Mouse (Mus musculus) heart, embryonic 16.5 days (tissue): ENCODE measurements around the gene Tgfbi. TPM values are rescaled to one million over a fixed set of nuclear protein-coding genes. Genes with fewer than 3 reads are reported as not detected.

ENCODE experiments used
- ATAC-seq: fragments of 200-750 bp; cut with Nextera tagmentation; replicated peaks from 2 replicates; pipeline ENCODE4 v1.8.0; 2017; ENCODE audit warnings: moderate number of reproducible peaks; ENCODE audit not compliant: insufficient read depth, low FRiP score; ENCODE audit errors: extremely low read depth
- H3K27ac ChIP-seq: fragments of 300-500 bp; sonication (generic); 2 replicates; pipeline ENCODE4 v1.5.1; 2014; ENCODE audit warnings: mild to moderate bottlenecking, low read length, control low read depth, moderate library complexity
- H3K27me3 ChIP-seq: fragments of 300-500 bp; sonication (generic); 2 replicates; pipeline ENCODE4 v1.6.1; 2014; ENCODE audit warnings: low read length, mixed read lengths; ENCODE audit not compliant: control insufficient read depth, insufficient read depth
- H3K36me3 ChIP-seq: fragments of 300-500 bp; sonication (generic); 2 replicates; pipeline ENCODE4 v1.6.1; 2014; ENCODE audit not compliant: control insufficient read depth, insufficient read depth
- H3K4me1 ChIP-seq: fragments of 300-500 bp; sonication (generic); 2 replicates; pipeline ENCODE4 v1.6.1; 2014; ENCODE audit warnings: low read length, mixed read lengths; ENCODE audit not compliant: control insufficient read depth, insufficient read depth
- H3K4me2 ChIP-seq: fragments of 300-500 bp; sonication (generic); 2 replicates; pipeline ENCODE4 v1.6.1; 2014; ENCODE audit warnings: low read depth, mild to moderate bottlenecking, control low read depth, low read length
- H3K4me3 ChIP-seq: fragments of 300-500 bp; sonication (generic); 2 replicates; pipeline ENCODE4 v1.5.1; 2014; ENCODE audit warnings: mild to moderate bottlenecking, control low read depth, low read length
- H3K9ac ChIP-seq: fragments of 300-500 bp; sonication (generic); 2 replicates; pipeline ENCODE4 v1.6.1; 2014; ENCODE audit warnings: low read length, control low read depth
- H3K9me3 ChIP-seq: fragments of 300-500 bp; sonication (generic); replicated peaks from 2 replicates; pipeline ENCODE4 v1.6.1; 2016; ENCODE audit warnings: low read length; ENCODE audit not compliant: control insufficient read depth
- WGBS: fragments of 180-500 bp; shearing (Covaris S2); extraction: QIAGEN DNeasy Blood & Tissue Kit; methylation state at CpG from one replicate; pipeline ENCODE4 v1.1.7; 2014; 5-methylcytosine and 5-hydroxymethylcytosine counted together
- polyA plus RNA-seq: library from polyadenylated mRNA; unstranded; fragments of >200 nt; fragmentation: Nextera tagmentation; extraction: Ambion mirVana; gene quantifications from 2 replicates; pipeline ENCODE4 v1.2.1, GENCODE M21; 2015

Tgfbi gene
- polyA plus RNA-seq, 1 experiment from 2014 or later = 32.7 TPM

- no peak for ATAC-seq
- Histone ChIP-seq H3K27me3 (peaks cover 25% of the 10 kb centered on the region), H3K9ac (no peak overlapping the region), H3K4me2 (no peak overlapping the region), H3K4me3 (no peak overlapping the region), H3K27ac (no peak overlapping the region), H3K9me3 (no peaks in the 10 kb centered on the region), H3K4me1 (peaks cover 11% of the 10 kb centered on the region), H3K36me3 (no peaks in the 10 kb centered on the region)
- WGBS = 57% methylated on average over 11 of the region's 11 CpGs
These were observed 2.6 kb upstream of the Tgfbi start for GRCm38 (mm10) chr13:56606724-56607123.

DNA sequence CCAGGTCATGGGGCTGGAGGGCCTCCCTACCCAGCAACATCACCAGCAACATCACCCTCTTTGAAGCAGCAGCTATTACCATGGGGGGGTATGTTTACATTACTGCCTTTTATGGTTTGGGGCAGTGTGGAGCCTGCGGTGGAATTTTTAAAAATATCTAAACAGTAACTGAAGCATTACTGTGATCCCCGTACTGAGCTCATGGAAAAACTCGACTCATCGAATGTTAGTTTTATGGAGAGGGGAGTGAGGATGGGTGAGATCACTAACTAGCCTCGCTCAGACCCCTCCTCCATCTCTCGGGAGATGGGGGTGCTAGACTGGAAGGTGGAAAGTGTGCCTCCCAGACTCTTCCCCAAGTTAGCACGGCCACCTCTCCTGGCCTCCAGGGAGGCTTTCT lies 2.1 kb upstream of the Tgfbi start:
- H3K4me3 ChIP-seq = no peak overlapping the region
- no peak overlapping the region for H3K4me2 ChIP-seq
- WGBS = 27% methylated on average over 7 of the region's 7 CpGs
- H3K27ac ChIP-seq = no peak overlapping the region
- no peaks in the 10 kb centered on the region for H3K9me3 ChIP-seq
- no peak overlapping the region for H3K9ac ChIP-seq
- no peaks in the 10 kb centered on the region for H3K36me3 ChIP-seq
- H3K27me3 ChIP-seq = peaks cover 25% of the 10 kb centered on the region
- H3K4me1 ChIP-seq = peaks cover 12% of the 10 kb centered on the region
- ATAC-seq = no peak

DNA sequence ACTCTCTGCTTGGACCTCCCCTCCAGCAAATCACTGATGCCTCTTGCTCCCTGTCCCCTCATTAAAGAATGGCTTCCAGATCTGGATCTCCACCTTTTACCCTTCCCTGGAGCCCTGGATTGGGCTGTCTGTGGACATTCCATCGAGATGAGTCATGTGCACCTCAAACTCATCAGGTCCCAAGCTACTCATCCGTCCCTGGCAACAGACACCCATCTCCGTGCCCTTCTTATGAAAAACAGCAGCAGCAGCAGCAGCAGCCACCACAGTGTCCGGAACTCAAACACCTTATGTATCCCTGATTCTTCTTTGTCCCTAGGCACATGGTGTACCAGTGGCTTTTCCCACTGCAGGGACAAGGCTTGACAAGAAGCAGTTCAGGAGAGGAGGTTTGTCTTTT lies 1.5 kb upstream of the Tgfbi start:
- Histone ChIP-seq H3K36me3 (no peaks in the 10 kb centered on the region), H3K4me1 (peaks cover 18% of the 10 kb centered on the region), H3K4me2 (no peak overlapping the region), H3K9me3 (no peaks in the 10 kb centered on the region), H3K9ac (no peak overlapping the region), H3K4me3 (no peak overlapping the region), H3K27ac (no peak overlapping the region), H3K27me3 (peaks cover 28% of the 10 kb centered on the region)
- ATAC-seq = no peak
- 66% methylated on average over 4 of the region's 4 CpGs for WGBS

DNA sequence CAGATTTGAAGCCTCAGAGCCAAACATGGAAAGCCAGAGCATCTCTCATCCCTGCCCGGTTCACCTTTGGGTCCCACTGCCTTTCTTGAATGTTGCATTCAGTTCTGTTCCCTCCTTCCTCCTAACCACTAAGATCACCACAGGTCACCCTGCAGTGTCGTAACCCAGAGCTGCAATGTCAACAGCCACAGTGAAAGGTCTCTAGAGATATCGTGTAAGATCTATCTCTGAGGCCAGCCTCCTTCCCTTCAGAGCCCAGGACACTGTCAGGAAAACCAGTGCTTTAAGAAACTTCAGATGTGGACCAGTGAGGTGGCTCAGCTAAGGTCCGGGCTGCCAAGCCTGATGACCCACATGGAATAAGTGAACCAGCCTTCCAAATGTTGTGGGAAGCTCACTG lies 1.8 kb downstream of the Tgfbi start:
- Histone ChIP-seq H3K4me3 (no peak overlapping the region), H3K36me3 (no peaks in the 10 kb centered on the region), H3K4me1 (peaks cover 33% of the 10 kb centered on the region), H3K27me3 (peaks cover 28% of the 10 kb centered on the region), H3K4me2 (no peak overlapping the region), H3K9me3 (no peaks in the 10 kb centered on the region), H3K27ac (no peak overlapping the region), H3K9ac (no peak overlapping the region)
- 62% methylated on average over 4 of the region's 4 CpGs for WGBS
- ATAC-seq = no peak

- Histone ChIP-seq H3K4me1 (peaks cover 33% of the 10 kb centered on the region), H3K27ac (no peak overlapping the region), H3K4me2 (no peak overlapping the region), H3K36me3 (no peaks in the 10 kb centered on the region), H3K27me3 (peaks cover 28% of the 10 kb centered on the region), H3K4me3 (no peak overlapping the region), H3K9ac (no peak overlapping the region), H3K9me3 (no peaks in the 10 kb centered on the region)
- WGBS = 49% methylated on average over 3 of the region's 3 CpGs
- ATAC-seq = no peak
These were observed 2.4 kb downstream of the Tgfbi start for GRCm38 (mm10) chr13:56611741-56612140.

DNA sequence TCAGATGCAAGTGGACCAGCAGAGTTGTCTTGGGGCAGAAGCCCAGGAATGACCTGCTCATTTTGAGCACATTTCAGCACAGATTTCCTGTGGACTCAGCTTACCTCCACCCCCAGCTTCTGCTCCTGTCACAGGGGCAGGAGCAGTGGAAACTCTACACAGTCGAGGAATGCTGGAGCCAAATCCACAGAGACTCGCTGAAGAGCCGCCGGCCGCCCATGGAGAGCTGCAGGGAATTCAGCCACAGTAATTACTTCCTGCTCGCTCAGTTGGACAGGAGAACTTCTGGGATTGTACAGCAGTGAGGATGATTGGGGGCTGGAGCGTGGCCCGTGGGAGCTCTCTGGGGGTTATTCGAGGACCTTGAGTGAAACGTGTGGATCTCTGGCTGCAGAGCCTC lies 3.0 kb downstream of the Tgfbi start:
- H3K4me3 ChIP-seq = no peak overlapping the region
- ATAC-seq = no peak
- no peaks in the 10 kb centered on the region for H3K36me3 ChIP-seq
- H3K4me1 ChIP-seq = peaks cover 33% of the 10 kb centered on the region
- H3K9me3 ChIP-seq = no peaks in the 10 kb centered on the region
- H3K27me3 ChIP-seq = peaks cover 28% of the 10 kb centered on the region
- WGBS = 24% methylated on average over 10 of the region's 10 CpGs
- H3K4me2 ChIP-seq = peak overlapping the region; percentile 20
- H3K27ac ChIP-seq = peak overlapping the region; percentile 13; the same call in 1 of the 2 replicates
- no peak overlapping the region for H3K9ac ChIP-seq

GRCm38 (mm10) chr13:56613366-56613998 lies 4.2 kb downstream of the Tgfbi start:
- peak overlapping the region; percentile 13; the same call in 1 of the 2 replicates for H3K4me2 ChIP-seq
- peak; percentile 74 for ATAC-seq
- 20% methylated on average over 9 of the region's 9 CpGs for WGBS
- H3K4me3 ChIP-seq = no peak overlapping the region
- peaks cover 33% of the 10 kb centered on the region for H3K4me1 ChIP-seq
- no peaks in the 10 kb centered on the region for H3K9me3 ChIP-seq
- H3K36me3 ChIP-seq = no peaks in the 10 kb centered on the region
- H3K27me3 ChIP-seq = peaks cover 17% of the 10 kb centered on the region
- peak overlapping the region; percentile 55 for H3K27ac ChIP-seq
- H3K9ac ChIP-seq = 0 out of 2 replicates have a peak overlapping the region, but pooled peaks have one; percentile 9

- Histone ChIP-seq H3K4me1 (peaks cover 26% of the 10 kb centered on the region), H3K27ac (no peak overlapping the region), H3K9me3 (no peaks in the 10 kb centered on the region), H3K4me3 (no peak overlapping the region), H3K36me3 (no peaks in the 10 kb centered on the region), H3K4me2 (no peak overlapping the region), H3K9ac (no peak overlapping the region), H3K27me3 (peaks cover 11% of the 10 kb centered on the region; the same call in 1 of the 2 replicates)
- 75% methylated on average over 3 of the region's 3 CpGs for WGBS
- no peak for ATAC-seq
These were observed 5.4 kb downstream of the Tgfbi start for GRCm38 (mm10) chr13:56614768-56615167.

DNA sequence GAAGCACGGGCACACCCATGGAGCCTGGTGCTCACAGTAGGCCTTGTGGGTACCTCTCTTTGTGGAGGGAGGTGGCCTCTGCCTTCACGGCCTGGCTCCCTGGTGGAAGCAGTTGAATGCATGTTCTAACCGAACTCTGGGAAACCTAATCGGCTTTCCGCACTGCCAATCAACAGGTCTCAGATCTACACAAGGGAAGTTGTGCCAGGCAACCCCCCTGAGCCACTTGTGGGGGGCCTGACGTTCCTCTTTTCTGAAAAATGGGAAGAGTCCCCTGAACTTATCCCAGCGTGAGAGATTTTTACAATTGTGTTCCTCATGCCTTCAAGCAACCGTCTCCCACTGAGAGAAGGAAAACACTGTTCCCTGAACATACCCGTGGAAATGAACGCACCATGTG lies 5.9 kb downstream of the Tgfbi start:
- Histone ChIP-seq H3K4me3 (no peak overlapping the region), H3K4me1 (peaks cover 26% of the 10 kb centered on the region), H3K9me3 (no peaks in the 10 kb centered on the region), H3K27me3 (peaks cover 11% of the 10 kb centered on the region; the same call in 1 of the 2 replicates), H3K9ac (no peak overlapping the region), H3K36me3 (no peaks in the 10 kb centered on the region), H3K4me2 (no peak overlapping the region), H3K27ac (no peak overlapping the region)
- WGBS = 82% methylated on average over 10 of the region's 10 CpGs
- no peak for ATAC-seq
